ENCODE assay signal across 14 mouse cellular contexts in genomic region chr17:30470286-30470685, GRCm38 (mm10).
A peak's percentile ranks its signal among the peaks of the same experiment; 100 is the strongest.
DNase-seq lines count a peak whose midpoint lies in the region; ATAC-seq lines count a peak whose summit lies in the region.
"Had no signal": no experiment of that assay in that cellular context is flagged by ENCODE, and none has a peak within 500 bp of the region (broad histone marks: within the 10 kb centered on the region; RNA-seq: fewer than 3 reads in every experiment).

No protein-coding gene starts in this region.

- no peak overlapping the region for H3K27ac ChIP-seq in forebrain, embryonic 14.5 days (ENCODE audit: low read depth, low read length)
- H3K27ac ChIP-seq in forebrain, embryonic 12.5 days, result no peak overlapping the region
- 0 out of 2 replicates have a peak overlapping the region, but pooled peaks have one; percentile 0 for H3K27ac ChIP-seq in midbrain, embryonic 12.5 days (replicated peaks)
- no peak overlapping the region for H3K27ac ChIP-seq in midbrain, embryonic 16.5 days (ENCODE audit: low read length)
- H3K27ac ChIP-seq: embryonic facial prominence, embryonic 13.5 days; stomach, embryonic 15.5 days had no signal

- DNase-seq in forebrain, embryonic 14.5 days (ENCODE audit: low spot score), result no peak
- peak; percentile 39 for DNase-seq in kidney, postnatal 14 days
- DNase-seq in kidney, postnatal 36 days, result no peak
- peak; percentile 56 for DNase-seq in retina, postnatal 1 day
- DNase-seq in adrenal gland, postnatal 36 days, result no peak
- DNase-seq: right cerebral cortex, adult 18-20 months had no signal

- H3K9ac ChIP-seq in forebrain, embryonic 14.5 days (ENCODE audit: low read length), result 0 out of 2 replicates have a peak overlapping the region, but pooled peaks have one; percentile 17
- H3K9ac ChIP-seq in forebrain, embryonic 12.5 days, result no peak overlapping the region
- H3K9ac ChIP-seq in midbrain, embryonic 12.5 days (replicated peaks), result no peak overlapping the region
- no peak overlapping the region for H3K9ac ChIP-seq in midbrain, embryonic 16.5 days (ENCODE audit: low read depth, low read length)
- H3K9ac ChIP-seq: heart, embryonic 13.5 days; stomach, embryonic 15.5 days had no signal

- no peaks in the 10 kb centered on the region for H3K9me3 ChIP-seq in forebrain, embryonic 14.5 days (replicated peaks; ENCODE audit: control insufficient read depth, low read length)
- H3K9me3 ChIP-seq in forebrain, embryonic 12.5 days, result no peaks in the 10 kb centered on the region
- no peaks in the 10 kb centered on the region for H3K9me3 ChIP-seq in midbrain, embryonic 12.5 days
- H3K9me3 ChIP-seq in midbrain, embryonic 16.5 days (replicated peaks; ENCODE audit: control insufficient read depth, low read length, poor library complexity, severe bottlenecking), result no peaks in the 10 kb centered on the region
- H3K9me3 ChIP-seq: embryonic facial prominence, embryonic 13.5 days; heart, embryonic 13.5 days; stomach, embryonic 15.5 days had no signal

- 32% methylated on average over 8 of the region's 8 CpGs for WGBS in forebrain, embryonic 14.5 days
- 38% methylated on average over 8 of the region's 8 CpGs for WGBS in forebrain, embryonic 12.5 days
- WGBS in midbrain, embryonic 12.5 days, result 39% methylated on average over 8 of the region's 8 CpGs
- 23% methylated on average over 8 of the region's 8 CpGs for WGBS in midbrain, embryonic 16.5 days

- ATAC-seq in forebrain, embryonic 14.5 days, result no peak
- no peak for ATAC-seq in forebrain, embryonic 12.5 days (ENCODE audit: low FRiP score)
- no peak for ATAC-seq in midbrain, embryonic 12.5 days (ENCODE audit: low FRiP score, low read depth)
- ATAC-seq in midbrain, embryonic 16.5 days, result no peak
- ATAC-seq: intestine, postnatal 0 days had no signal

- H3K36me3 ChIP-seq in forebrain, embryonic 14.5 days (ENCODE audit: control insufficient read depth, insufficient read depth, low read length), result no peaks in the 10 kb centered on the region
- no peaks in the 10 kb centered on the region for H3K36me3 ChIP-seq in forebrain, embryonic 12.5 days (replicated peaks)
- no peaks in the 10 kb centered on the region for H3K36me3 ChIP-seq in midbrain, embryonic 12.5 days
- no peaks in the 10 kb centered on the region for H3K36me3 ChIP-seq in midbrain, embryonic 16.5 days (ENCODE audit: control insufficient read depth, insufficient read depth, low read length)
- H3K36me3 ChIP-seq: embryonic facial prominence, embryonic 13.5 days; heart, embryonic 13.5 days; stomach, embryonic 15.5 days had no signal

- H3K27me3 ChIP-seq in forebrain, embryonic 14.5 days (replicated peaks; ENCODE audit: control insufficient read depth, insufficient read depth, low read length), result no peaks in the 10 kb centered on the region
- peaks cover 3% of the 10 kb centered on the region; the same call in 1 of the 2 replicates for H3K27me3 ChIP-seq in forebrain, embryonic 12.5 days
- no peaks in the 10 kb centered on the region for H3K27me3 ChIP-seq in midbrain, embryonic 12.5 days
- H3K27me3 ChIP-seq in midbrain, embryonic 16.5 days (ENCODE audit: control insufficient read depth, insufficient read depth, low read depth, low read length), result no peaks in the 10 kb centered on the region
- H3K27me3 ChIP-seq: embryonic facial prominence, embryonic 13.5 days; heart, embryonic 13.5 days; Patski; stomach, embryonic 15.5 days had no signal

- no peak overlapping the region for H3K4me3 ChIP-seq in forebrain, embryonic 14.5 days (ENCODE audit: low read depth, low read length)
- H3K4me3 ChIP-seq in forebrain, embryonic 12.5 days (replicated peaks), result no peak overlapping the region
- no peak overlapping the region for H3K4me3 ChIP-seq in midbrain, embryonic 12.5 days
- no peak overlapping the region for H3K4me3 ChIP-seq in midbrain, embryonic 16.5 days (ENCODE audit: low read depth, low read length)
- H3K4me3 ChIP-seq: embryonic facial prominence, embryonic 13.5 days; heart, embryonic 13.5 days; stomach, embryonic 15.5 days had no signal

- peaks cover 41% of the 10 kb centered on the region for H3K4me1 ChIP-seq in forebrain, embryonic 14.5 days (ENCODE audit: control insufficient read depth, insufficient read depth, low read length)
- peaks cover 50% of the 10 kb centered on the region for H3K4me1 ChIP-seq in forebrain, embryonic 12.5 days
- peaks cover 36% of the 10 kb centered on the region for H3K4me1 ChIP-seq in midbrain, embryonic 12.5 days
- peaks cover 32% of the 10 kb centered on the region for H3K4me1 ChIP-seq in midbrain, embryonic 16.5 days (ENCODE audit: control insufficient read depth, insufficient read depth, low read length)

- 0 out of 2 replicates have a peak overlapping the region, but pooled peaks have one; percentile 1 for H3K4me2 ChIP-seq in forebrain, embryonic 14.5 days (ENCODE audit: low read length)
- no peak overlapping the region for H3K4me2 ChIP-seq in forebrain, embryonic 12.5 days
- H3K4me2 ChIP-seq in midbrain, embryonic 12.5 days (replicated peaks), result no peak overlapping the region
- H3K4me2 ChIP-seq in midbrain, embryonic 16.5 days (ENCODE audit: low read length), result no peak overlapping the region
- H3K4me2 ChIP-seq: embryonic facial prominence, embryonic 13.5 days; heart, embryonic 13.5 days; stomach, embryonic 15.5 days had no signal

Comparison
In these comparisons a context has a peak if more than half of its experiments do, and no peak if none do; other contexts are left out.
1. DNase-seq: peak in kidney, postnatal 14 days (single experiment) and retina, postnatal 1 day (single experiment); none in forebrain, embryonic 14.5 days (single experiment), kidney, postnatal 36 days (0 of 2) and adrenal gland, postnatal 36 days (0 of 2).